Mouse (Mus musculus): ENCODE measurements around the gene Coro2a. TPM values are rescaled to one million over a fixed set of nuclear protein-coding genes. Genes with fewer than 3 reads are reported as not detected.

Coro2a gene
- polyA plus RNA-seq, 1 experiment = 13.5 TPM

- 87% methylated on average over 12 of the region's 12 CpGs for WGBS
- Histone ChIP-seq H3K36me3 (ENCODE audit: control insufficient read depth, insufficient read depth, low read length) (peaks cover 33% of the 10 kb centered on the region), H3K4me1 (replicated peaks; ENCODE audit: control insufficient read depth, insufficient read depth, low read length) (no peaks in the 10 kb centered on the region; the same call in 1 of the 2 replicates), H3K27me3 (ENCODE audit: control insufficient read depth, insufficient read depth, low read length) (no peaks in the 10 kb centered on the region), H3K4me3 (ENCODE audit: control insufficient read depth, insufficient read depth, low read length) (no peak overlapping the region), H3K27ac (ENCODE audit: control insufficient read depth, insufficient read depth, low read length) (no peak overlapping the region)
- no peak for DNase-seq
- TF ChIP-seq POLR2A (IDR thresholded peaks at IDR 0.05; ENCODE audit: control insufficient read depth, extremely low read depth, insufficient read depth, low read length, poor library complexity) (no peak), CTCF (IDR thresholded peaks at IDR 0.05; ENCODE audit: borderline replicate concordance, control insufficient read depth, extremely low read depth, insufficient read depth, low read length, poor library complexity) (no peak)
Measured at GRCm38 (mm10) chr4:46495543-46495942, 106.5 kb downstream of the Coro2a start.

- Histone ChIP-seq H3K27me3 (ENCODE audit: control insufficient read depth, insufficient read depth, low read length) (no peaks in the 10 kb centered on the region), H3K4me3 (ENCODE audit: control insufficient read depth, insufficient read depth, low read length) (no peak overlapping the region), H3K36me3 (ENCODE audit: control insufficient read depth, insufficient read depth, low read length) (peaks cover 23% of the 10 kb centered on the region), H3K4me1 (replicated peaks; ENCODE audit: control insufficient read depth, insufficient read depth, low read length) (peaks cover 7% of the 10 kb centered on the region), H3K27ac (ENCODE audit: control insufficient read depth, insufficient read depth, low read length) (no peak overlapping the region)
- no peak for DNase-seq
- TF ChIP-seq POLR2A (IDR thresholded peaks at IDR 0.05; ENCODE audit: control insufficient read depth, extremely low read depth, insufficient read depth, low read length, poor library complexity) (no peak), CTCF (IDR thresholded peaks at IDR 0.05; ENCODE audit: borderline replicate concordance, control insufficient read depth, extremely low read depth, insufficient read depth, low read length, poor library complexity) (no peak)
- 95% methylated on average over 6 of the region's 6 CpGs for WGBS
Measured at GRCm38 (mm10) chr4:46493071-46493470, 108.9 kb downstream of the Coro2a start.

- TF ChIP-seq CTCF (IDR thresholded peaks at IDR 0.05; ENCODE audit: borderline replicate concordance, control insufficient read depth, extremely low read depth, insufficient read depth, low read length, poor library complexity) (0 out of 2 replicates have a peak, but pooled peaks have one; percentile 31), POLR2A (IDR thresholded peaks at IDR 0.05; ENCODE audit: control insufficient read depth, extremely low read depth, insufficient read depth, low read length, poor library complexity) (peak; percentile 95)
- Histone ChIP-seq H3K27ac (ENCODE audit: control insufficient read depth, insufficient read depth, low read length) (no peak within 1 kb of the TSS), H3K4me1 (replicated peaks; ENCODE audit: control insufficient read depth, insufficient read depth, low read length) (peaks cover 22% of the 10 kb centered on the region), H3K4me3 (ENCODE audit: control insufficient read depth, insufficient read depth, low read length) (peak within 1 kb of the TSS; percentile 89), H3K36me3 (ENCODE audit: control insufficient read depth, insufficient read depth, low read length) (peaks cover 18% of the 10 kb centered on the region), H3K27me3 (ENCODE audit: control insufficient read depth, insufficient read depth, low read length) (no peaks in the 10 kb centered on the region)
- DNase-seq = peak; percentile 96
- WGBS = 1% methylated on average over 58 of the region's 58 CpGs
Measured at GRCm38 (mm10) chr4:46489028-46489925, 112.7 kb downstream of the Coro2a start, which contains the start of gene Nans. Nans (plus strand) TSS chr4:46489248.

GRCm38 (mm10) chr4:46487348-46487747 lies 114.7 kb downstream of the Coro2a start:
- H3K4me1 ChIP-seq (replicated peaks; ENCODE audit: control insufficient read depth, insufficient read depth, low read length) = peaks cover 22% of the 10 kb centered on the region
- TF ChIP-seq POLR2A (IDR thresholded peaks at IDR 0.05; ENCODE audit: control insufficient read depth, extremely low read depth, insufficient read depth, low read length, poor library complexity) = no peak
- no peak for TF ChIP-seq CTCF (IDR thresholded peaks at IDR 0.05; ENCODE audit: borderline replicate concordance, control insufficient read depth, extremely low read depth, insufficient read depth, low read length, poor library complexity)
- H3K27ac ChIP-seq (ENCODE audit: control insufficient read depth, insufficient read depth, low read length) = no peak overlapping the region
- 82% methylated on average over 5 of the region's 5 CpGs for WGBS
- H3K4me3 ChIP-seq (ENCODE audit: control insufficient read depth, insufficient read depth, low read length) = no peak overlapping the region
- H3K27me3 ChIP-seq (ENCODE audit: control insufficient read depth, insufficient read depth, low read length) = no peaks in the 10 kb centered on the region
- H3K36me3 ChIP-seq (ENCODE audit: control insufficient read depth, insufficient read depth, low read length) = no peaks in the 10 kb centered on the region
- peak; percentile 35 for DNase-seq

Other genes starting within 250 kb of the Coro2a start
- gene Trmo, start 212.8 kb downstream of the Coro2a start, polyA plus RNA-seq (2012; rRNA removed) = 11.9 and 13.5 TPM in 2 replicates
- 0.93 and 1.3 TPM in 2 replicates for gene Hemgn, start 188.7 kb downstream of the Coro2a start, polyA plus RNA-seq (2012; rRNA removed)
- gene Anp32b, start 151.3 kb downstream of the Coro2a start, polyA plus RNA-seq (2012; rRNA removed) = 52.6 and 126 TPM in 2 replicates
- 52.3 and 53.4 TPM in 2 replicates for gene Nans, start 113.0 kb downstream of the Coro2a start, polyA plus RNA-seq (2012; rRNA removed)
- 27.3 and 38.2 TPM in 2 replicates for gene Trim14, start 66.1 kb downstream of the Coro2a start, polyA plus RNA-seq (2012; rRNA removed)
- 1.7 and 2.0 TPM in 2 replicates for gene Tbc1d2, start 48.0 kb upstream of the Coro2a start, polyA plus RNA-seq (2012; rRNA removed)